ENCODE assay signal across 9 mouse cellular contexts in the genomic region with DNA sequence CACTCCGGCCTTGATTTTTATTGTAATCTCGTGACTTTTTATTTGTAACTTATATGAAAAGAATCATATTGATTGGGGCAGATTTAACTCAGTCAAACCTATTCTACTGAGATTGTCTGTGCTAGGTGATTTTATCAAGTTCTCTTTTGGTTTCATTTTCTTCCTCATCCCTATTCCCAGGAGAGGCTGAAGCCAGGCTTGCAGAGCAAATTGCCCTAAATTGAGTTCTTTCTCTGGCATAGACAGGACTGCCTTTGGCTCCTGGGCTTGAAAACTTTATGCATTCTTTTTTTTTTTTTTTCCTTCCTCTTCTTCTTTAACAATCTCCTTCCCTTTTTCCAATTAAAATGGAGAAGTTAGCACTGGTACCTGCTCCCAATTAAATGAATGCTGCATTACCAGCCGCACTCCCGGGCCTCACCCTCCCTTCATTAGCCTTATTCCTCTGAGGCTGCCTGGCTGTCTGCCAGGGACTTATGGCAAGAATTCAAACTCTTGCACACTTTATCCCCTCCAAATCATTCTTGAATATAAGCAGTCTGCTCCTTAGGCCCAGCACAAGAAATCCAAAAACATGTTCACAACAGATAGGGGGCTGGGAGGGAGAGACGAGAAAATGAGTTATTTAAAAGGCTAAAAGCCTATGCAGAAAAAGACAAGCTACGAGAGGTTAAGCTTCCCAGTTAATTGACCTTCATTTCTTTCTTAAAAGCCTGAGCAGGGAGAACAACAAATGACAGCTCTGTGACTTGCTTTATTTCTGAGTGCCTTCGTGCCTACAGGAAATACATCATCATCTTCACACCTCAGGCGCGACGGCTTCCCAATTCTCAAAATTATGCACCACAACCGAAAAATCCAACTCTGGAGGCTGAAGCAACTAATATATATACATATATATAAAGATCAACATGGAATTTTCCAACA.
DNase-seq lines count a peak whose midpoint lies in the region; ATAC-seq and TF ChIP-seq lines count a peak whose summit lies in the region.
"Had no signal": no experiment of that assay in that cellular context is flagged by ENCODE, and none has a peak within 500 bp of the region (broad histone marks: within the 10 kb centered on the region; RNA-seq: fewer than 3 reads in every experiment).

No protein-coding gene starts in this region.

- no peaks in the 10 kb centered on the region for H3K9me3 ChIP-seq in forebrain, embryonic 12.5 days

- TF ChIP-seq POLR2A in kidney, adult 2 months (IDR thresholded peaks at IDR 0.05; ENCODE audit: low read depth, low read length) = no peak

- H3K4me2 ChIP-seq in forebrain, embryonic 12.5 days = 0 out of 2 replicates have a peak overlapping the region, but pooled peaks have one; percentile 4

- H3K27ac ChIP-seq in kidney, adult 2 months (ENCODE audit: insufficient read depth, low read depth, low read length) = no peak overlapping the region
- H3K27ac ChIP-seq in forebrain, embryonic 12.5 days = peak overlapping the region; percentile 69

- H3K9ac ChIP-seq in forebrain, embryonic 12.5 days = no peak overlapping the region

- no peak for TF ChIP-seq CTCF in kidney, adult 2 months (conservative IDR thresholded peaks at IDR 0.05; ENCODE audit: insufficient read depth, insufficient read length, low read depth, low read length)

- 73% methylated on average over 11 of the region's 11 CpGs for WGBS in kidney, adult 2 months
- 32% methylated on average over 11 of the region's 11 CpGs for WGBS in forebrain, embryonic 12.5 days

- DNase-seq in kidney, postnatal 14 days = peak; percentile 5
- DNase-seq in kidney, adult 2 months = no peak
- DNase-seq in adrenal gland, postnatal 25 days = peak; percentile 50
- DNase-seq in layer of hippocampus, postnatal 10 days (ENCODE audit: low spot score in 2 of 2) = peak; percentile 44 to 56
- DNase-seq in retina, embryonic 14.5 days (ENCODE audit: low spot score) = peak; percentile 57
- no peak for DNase-seq in spleen, adult 18-20 months
- DNase-seq in spleen, adult 12 weeks (ENCODE audit: low spot score) = no peak

- H3K27me3 ChIP-seq in kidney, adult 2 months (replicated peaks; ENCODE audit: control insufficient read depth, insufficient read depth, low read length) = no peaks in the 10 kb centered on the region
- H3K27me3 ChIP-seq in forebrain, embryonic 12.5 days = no peaks in the 10 kb centered on the region
- H3K27me3 ChIP-seq: Patski had no signal

- H3K4me1 ChIP-seq in kidney, adult 2 months (ENCODE audit: control insufficient read depth, insufficient read depth, low read length) = no peaks in the 10 kb centered on the region
- H3K4me1 ChIP-seq in forebrain, embryonic 12.5 days = peaks cover 8% of the 10 kb centered on the region

- no peak overlapping the region for H3K4me3 ChIP-seq in kidney, adult 2 months (ENCODE audit: insufficient read depth, low read depth, low read length)
- no peak overlapping the region for H3K4me3 ChIP-seq in forebrain, embryonic 12.5 days (replicated peaks)

- H3K36me3 ChIP-seq in kidney, adult 2 months (ENCODE audit: control insufficient read depth, insufficient read depth, low read length) = no peaks in the 10 kb centered on the region
- no peaks in the 10 kb centered on the region for H3K36me3 ChIP-seq in forebrain, embryonic 12.5 days (replicated peaks)

- ATAC-seq in forebrain, embryonic 12.5 days (ENCODE audit: low FRiP score) = peak; percentile 91
- ATAC-seq: Patski had no signal

Comparison
In these comparisons a context has a peak if more than half of its experiments do, and no peak if none do; other contexts are left out.
1. DNase-seq: peak in kidney, postnatal 14 days (single experiment), adrenal gland, postnatal 25 days (single experiment), layer of hippocampus, postnatal 10 days (2 of 2) and retina, embryonic 14.5 days (single experiment); none in kidney, adult 2 months (single experiment), spleen, adult 18-20 months (0 of 2) and spleen, adult 12 weeks (single experiment).